Mouse (Mus musculus): ENCODE data around the gene Plekha8. TPM values are rescaled to one million over a fixed set of nuclear protein-coding genes. Genes with fewer than 3 reads are reported as not detected.

The Plekha8 gene
- 1 to 10 TPM; 4.7 to 6.2 TPM for total RNA-seq (2021)
- long read RNA-seq, experiment 1, full-length matches to known transcripts = 5 of 7 reads
- long read RNA-seq, experiment 1, partial matches to known transcripts = 2 of 7 reads
- long read RNA-seq, experiment 1, other reads (novel, unspliced or antisense) = 0 of 7 reads
- long read RNA-seq, experiment 2, full-length matches to known transcripts = 8 of 9 reads
- long read RNA-seq, experiment 2, partial matches to known transcripts = 0 of 9 reads
- long read RNA-seq, experiment 2, other reads (novel, unspliced or antisense) = 1 of 9 reads

- peak; percentile 94 for DNase-seq
- intact Hi-C loops (cut with DNase I; ENCODE audit: low total_unique reads) = no loop called here
Measured at GRCm38 (mm10) chr6:54594469-54595329, at the start of gene Plekha8. Plekha8 (plus strand) TSS chr6:54595111.

GRCm38 (mm10) chr6:54548314-54549019, 46.4 kb upstream of the Plekha8 start:
- intact Hi-C loops (cut with DNase I; ENCODE audit: low total_unique reads) = no loop called here

GRCm38 (mm10) chr6:54549311-54549710, 45.6 kb upstream of the Plekha8 start:
- DNase-seq = no peak
- intact Hi-C loops (cut with DNase I; ENCODE audit: low total_unique reads) = no loop called here

More at GRCm38 (mm10) chr6:54548314-54549019, 46.4 kb upstream of the Plekha8 start:
- DNase-seq = no peak

- intact Hi-C loops (cut with DNase I; ENCODE audit: low total_unique reads) = no loop called here
- no peak for DNase-seq
Measured at GRCm38 (mm10) chr6:54550801-54551323, 44.0 kb upstream of the Plekha8 start.

- intact Hi-C loops (cut with DNase I; ENCODE audit: low total_unique reads) = no loop called here
- no peak for DNase-seq
Measured at GRCm38 (mm10) chr6:54552721-54553413, 42.0 kb upstream of the Plekha8 start.

GRCm38 (mm10) chr6:54553632-54554031, 41.3 kb upstream of the Plekha8 start:
- no peak for DNase-seq
- intact Hi-C loops (cut with DNase I; ENCODE audit: low total_unique reads) = no loop called here

- DNase-seq = no peak
- intact Hi-C loops (cut with DNase I; ENCODE audit: low total_unique reads) = no loop called here
Measured at GRCm38 (mm10) chr6:54554341-54555110, 40.4 kb upstream of the Plekha8 start.

- no peak for DNase-seq
- intact Hi-C loops (cut with DNase I; ENCODE audit: low total_unique reads) = no loop called here
Measured at GRCm38 (mm10) chr6:54555816-54556215, 39.1 kb upstream of the Plekha8 start.

- intact Hi-C loops (cut with DNase I; ENCODE audit: low total_unique reads) = no loop called here
- no peak for DNase-seq
Measured at GRCm38 (mm10) chr6:54557671-54558070, 37.2 kb upstream of the Plekha8 start.

- no peak for DNase-seq
- intact Hi-C loops (cut with DNase I; ENCODE audit: low total_unique reads) = no loop called here
Measured at GRCm38 (mm10) chr6:54558466-54558865, 36.4 kb upstream of the Plekha8 start.

GRCm38 (mm10) chr6:54562018-54562809, 32.7 kb upstream of the Plekha8 start:
- intact Hi-C loops (cut with DNase I; ENCODE audit: low total_unique reads) = no loop called here
- DNase-seq = no peak

- intact Hi-C loops (cut with DNase I; ENCODE audit: low total_unique reads) = no loop called here
Measured at GRCm38 (mm10) chr6:54563561-54563960, 31.4 kb upstream of the Plekha8 start.

GRCm38 (mm10) chr6:54564506-54564991, 30.4 kb upstream of the Plekha8 start:
- no peak for DNase-seq

More at GRCm38 (mm10) chr6:54563561-54563960, 31.4 kb upstream of the Plekha8 start:
- DNase-seq = no peak

GRCm38 (mm10) chr6:54565012-54565411, 29.9 kb upstream of the Plekha8 start:
- intact Hi-C loops (cut with DNase I; ENCODE audit: low total_unique reads) = no loop called here
- DNase-seq = no peak

More at GRCm38 (mm10) chr6:54564506-54564991, 30.4 kb upstream of the Plekha8 start:
- intact Hi-C loops (cut with DNase I; ENCODE audit: low total_unique reads) = no loop called here

GRCm38 (mm10) chr6:54565665-54566545, 29.0 kb upstream of the Plekha8 start, which contains the start of gene Scrn1:
Scrn1 (minus strand) TSS chr6:54566489.
- peak; percentile 76 for DNase-seq
- intact Hi-C loops (cut with DNase I; ENCODE audit: low total_unique reads) = no loop called here

- DNase-seq = no peak
- intact Hi-C loops (cut with DNase I; ENCODE audit: low total_unique reads) = no loop called here
Measured at GRCm38 (mm10) chr6:54566546-54566919, 28.4 kb upstream of the Plekha8 start.

- intact Hi-C loops (cut with DNase I; ENCODE audit: low total_unique reads) = no loop called here
- no peak for DNase-seq
Measured at GRCm38 (mm10) chr6:54569776-54570175, 25.1 kb upstream of the Plekha8 start.
